Mouse (Mus musculus): ENCODE data around the gene Hsd3b6.

- TF ChIP-seq CTCF (conservative IDR thresholded peaks at IDR 0.05; ENCODE audit: low read length), result no peak
- no peak for TF ChIP-seq NANOG (IDR thresholded peaks at IDR 0.05; ENCODE audit: borderline replicate concordance, low read length)
Observed at GRCm38 (mm10) chr3:98855160-98855559, 40.9 kb upstream of the Hsd3b6 start.
